18 mouse cellular contexts compared by ENCODE assay signal in the genomic region with DNA sequence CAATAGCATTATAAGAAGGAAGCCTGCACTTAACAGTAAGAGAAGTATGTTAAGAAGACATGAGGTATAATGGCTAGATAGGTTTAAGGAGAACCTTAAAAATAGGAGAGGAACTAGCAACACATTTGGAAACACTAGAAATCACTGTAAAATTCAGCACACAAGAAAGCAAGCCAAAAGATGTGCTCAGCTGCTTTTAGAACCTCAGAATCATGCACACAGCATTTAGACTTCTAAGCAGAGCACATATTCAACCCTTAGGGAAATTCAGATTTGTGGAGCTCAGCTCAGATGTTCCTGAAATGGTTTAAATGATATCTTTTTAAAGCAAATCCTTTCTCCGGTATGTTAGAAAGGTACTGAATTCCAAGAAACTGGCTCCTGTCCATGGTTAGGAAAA.
DNase-seq lines count a peak whose midpoint lies in the region; ATAC-seq and TF ChIP-seq lines count a peak whose summit lies in the region.
"Had no signal": no experiment of that assay in that cellular context is flagged by ENCODE, and none has a peak within 500 bp of the region (broad histone marks: within the 10 kb centered on the region; RNA-seq: fewer than 3 reads in every experiment).

No protein-coding gene starts in this region.

- TF ChIP-seq CTCF in layer of hippocampus, adult 2 months (conservative IDR thresholded peaks at IDR 0.05) = no peak
- TF ChIP-seq CTCF in midbrain, postnatal 0 days (IDR thresholded peaks at IDR 0.05) = no peak

- no peak overlapping the region for H3K4me2 ChIP-seq in midbrain, embryonic 11.5 days
- H3K4me2 ChIP-seq in midbrain, postnatal 0 days (ENCODE audit: low read depth, low read length, poor library complexity, severe bottlenecking) = no peak overlapping the region
- H3K4me2 ChIP-seq: embryonic facial prominence, embryonic 12.5 days; forebrain, embryonic 13.5 days; forebrain, embryonic 15.5 days had no signal

- WGBS in midbrain, embryonic 11.5 days = 98% methylated on average over 1 of the region's 1 CpGs
- WGBS in midbrain, postnatal 0 days = 87% methylated on average over 1 of the region's 1 CpGs

- no peak for ATAC-seq in midbrain, embryonic 11.5 days (ENCODE audit: low FRiP score)
- no peak for ATAC-seq in midbrain, postnatal 0 days (ENCODE audit: low FRiP score)
- ATAC-seq: forebrain, embryonic 13.5 days; forebrain, embryonic 15.5 days had no signal

- no peak overlapping the region for H3K9ac ChIP-seq in midbrain, embryonic 11.5 days (ENCODE audit: low read length)
- H3K9ac ChIP-seq in midbrain, postnatal 0 days (replicated peaks; ENCODE audit: low read length, poor library complexity, severe bottlenecking) = no peak overlapping the region
- H3K9ac ChIP-seq: embryonic facial prominence, embryonic 12.5 days; forebrain, embryonic 13.5 days; forebrain, embryonic 15.5 days had no signal

- no peaks in the 10 kb centered on the region for H3K9me3 ChIP-seq in midbrain, embryonic 11.5 days (ENCODE audit: control insufficient read depth, low read length)
- no peaks in the 10 kb centered on the region for H3K9me3 ChIP-seq in midbrain, postnatal 0 days (ENCODE audit: low read length)
- H3K9me3 ChIP-seq: embryonic facial prominence, embryonic 10.5 days; embryonic facial prominence, embryonic 12.5 days; forebrain, embryonic 13.5 days; forebrain, embryonic 15.5 days had no signal

- no peaks in the 10 kb centered on the region for H3K27me3 ChIP-seq in midbrain, embryonic 11.5 days (ENCODE audit: control insufficient read depth, insufficient read depth, low read length)
- H3K27me3 ChIP-seq in midbrain, postnatal 0 days (ENCODE audit: insufficient read depth, low read length) = no peaks in the 10 kb centered on the region
- H3K27me3 ChIP-seq: embryonic facial prominence, embryonic 12.5 days; forebrain, embryonic 13.5 days; forebrain, embryonic 15.5 days had no signal

- 0 out of 2 replicates have a peak overlapping the region, but pooled peaks have one; percentile 36 for H3K27ac ChIP-seq in layer of hippocampus, adult 2 months
- H3K27ac ChIP-seq in midbrain, embryonic 11.5 days (ENCODE audit: low read depth, low read length) = no peak overlapping the region
- no peak overlapping the region for H3K27ac ChIP-seq in midbrain, postnatal 0 days (ENCODE audit: low read depth, low read length)
- H3K27ac ChIP-seq: embryonic facial prominence, embryonic 10.5 days; embryonic facial prominence, embryonic 12.5 days; forebrain, embryonic 13.5 days; forebrain, embryonic 15.5 days had no signal

- DNase-seq in layer of hippocampus, adult 2 months (ENCODE audit: low spot score in 2 of 2) = no peak
- no peak for DNase-seq in layer of hippocampus, postnatal 10 days (ENCODE audit: low spot score in 2 of 2)
- DNase-seq in midbrain, embryonic 11.5 days (ENCODE audit: low spot score, missing footprints) = peak; percentile 76
- DNase-seq in midbrain, postnatal 0 days (ENCODE audit: low spot score) = no peak
- peak; percentile 81 for DNase-seq in telencephalon, adult 2 months (ENCODE audit: low read depth, low spot score)
- no peak for DNase-seq in retina, postnatal 1 day
- DNase-seq: adrenal gland, adult 2 months; adrenal gland, postnatal 10 days; adrenal gland, postnatal 25 days; cerebellum, adult 11-12 months; cerebellum, adult 2 months; cerebellum, adult 9-10 months; cerebellum, postnatal 10 days; cerebellum, postnatal 25 days had no signal

- no peaks in the 10 kb centered on the region for H3K4me1 ChIP-seq in midbrain, embryonic 11.5 days (ENCODE audit: control insufficient read depth, insufficient read depth, low read length)
- H3K4me1 ChIP-seq in midbrain, postnatal 0 days (ENCODE audit: insufficient read depth, low read length) = no peaks in the 10 kb centered on the region
- H3K4me1 ChIP-seq: embryonic facial prominence, embryonic 10.5 days; embryonic facial prominence, embryonic 12.5 days; forebrain, embryonic 13.5 days; forebrain, embryonic 15.5 days had no signal

- no peak overlapping the region for H3K4me3 ChIP-seq in layer of hippocampus, adult 2 months
- H3K4me3 ChIP-seq in midbrain, embryonic 11.5 days (ENCODE audit: low read depth, low read length) = no peak overlapping the region
- H3K4me3 ChIP-seq in midbrain, postnatal 0 days (ENCODE audit: low read depth, low read length) = no peak overlapping the region
- H3K4me3 ChIP-seq: embryonic facial prominence, embryonic 10.5 days; embryonic facial prominence, embryonic 12.5 days; forebrain, embryonic 13.5 days; forebrain, embryonic 15.5 days had no signal

- no peaks in the 10 kb centered on the region for H3K36me3 ChIP-seq in midbrain, embryonic 11.5 days (ENCODE audit: control insufficient read depth, insufficient read depth, low read length)
- peaks cover 2% of the 10 kb centered on the region; the same call in 1 of the 2 replicates for H3K36me3 ChIP-seq in midbrain, postnatal 0 days (ENCODE audit: insufficient read depth, low read length)
- H3K36me3 ChIP-seq: embryonic facial prominence, embryonic 10.5 days; embryonic facial prominence, embryonic 12.5 days; forebrain, embryonic 15.5 days had no signal

Comparison
In these comparisons a context has a peak if more than half of its experiments do, and no peak if none do; other contexts are left out.
1. DNase-seq: peak in midbrain, embryonic 11.5 days (single experiment) and telencephalon, adult 2 months (single experiment); none in layer of hippocampus, adult 2 months (0 of 2), layer of hippocampus, postnatal 10 days (0 of 2), midbrain, postnatal 0 days (single experiment) and retina, postnatal 1 day (single experiment).